Mouse (Mus musculus) testis, postnatal 10 days (tissue): Measurements from ENCODE around the gene Lrrc3b.

ENCODE experiments used
- DNase-seq: peaks from one replicate; pipeline ENCODE4 v3.0.0; 2021; ENCODE audit warnings: low spot score

Lrrc3b gene

DNA sequence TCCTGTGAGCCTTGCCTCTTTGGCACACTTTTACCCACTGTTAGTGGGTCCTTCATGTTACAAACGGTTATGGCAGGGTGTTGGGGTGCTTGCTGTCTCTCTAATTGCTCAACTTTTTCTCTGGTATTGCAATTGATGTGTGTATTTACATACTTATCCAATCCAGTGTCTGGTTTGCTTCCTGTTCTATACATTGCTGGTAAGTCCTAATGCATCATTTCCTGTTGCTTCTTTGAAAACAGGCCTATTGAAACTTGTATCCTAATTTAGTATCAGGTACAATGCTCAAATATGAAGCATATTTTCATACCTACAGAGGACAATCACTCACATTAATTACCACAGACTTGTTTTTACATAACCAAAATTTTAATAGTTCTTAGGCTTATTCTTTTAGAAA lies 107.4 kb downstream of the Lrrc3b start:
- no peak for DNase-seq

DNA sequence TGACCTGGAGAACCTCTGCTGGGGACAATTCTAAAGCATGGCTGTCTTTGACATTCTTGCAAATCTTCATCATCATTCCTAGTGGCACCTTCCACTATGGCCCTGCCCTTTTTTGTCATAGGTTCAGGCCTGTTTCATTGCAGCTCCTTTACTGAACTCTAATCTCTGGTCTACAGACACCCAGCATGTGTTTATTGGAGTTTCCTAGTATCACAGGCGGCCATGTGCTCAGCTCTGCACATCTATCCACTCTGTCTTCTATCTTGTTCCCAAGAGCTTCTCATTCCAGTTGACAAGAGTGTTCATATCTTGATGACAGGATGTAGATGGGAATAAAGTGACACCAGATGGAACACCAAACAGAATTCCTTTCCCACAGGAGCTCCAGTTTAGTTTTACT lies 108.6 kb downstream of the Lrrc3b start:
- DNase-seq = no peak

DNA sequence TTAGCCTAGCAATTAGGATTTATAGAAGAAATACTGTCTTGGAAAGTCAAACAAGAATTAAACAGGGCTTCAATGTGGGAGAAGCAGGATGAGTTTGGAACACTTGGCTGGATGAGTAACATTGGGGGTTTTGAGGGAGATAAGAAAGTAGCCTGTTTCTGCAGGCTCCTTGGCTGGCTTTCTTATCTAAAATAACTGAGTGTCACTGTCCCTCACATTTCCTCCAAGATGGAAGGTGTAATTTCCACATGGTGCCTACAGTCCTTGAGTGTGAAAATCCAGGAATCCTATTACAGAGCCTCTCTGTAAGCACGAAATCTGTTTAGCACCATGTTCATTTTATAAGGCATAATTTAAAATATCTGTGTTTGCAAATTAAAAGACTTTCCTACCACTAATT lies 112.9 kb downstream of the Lrrc3b start:
- DNase-seq = no peak

DNA sequence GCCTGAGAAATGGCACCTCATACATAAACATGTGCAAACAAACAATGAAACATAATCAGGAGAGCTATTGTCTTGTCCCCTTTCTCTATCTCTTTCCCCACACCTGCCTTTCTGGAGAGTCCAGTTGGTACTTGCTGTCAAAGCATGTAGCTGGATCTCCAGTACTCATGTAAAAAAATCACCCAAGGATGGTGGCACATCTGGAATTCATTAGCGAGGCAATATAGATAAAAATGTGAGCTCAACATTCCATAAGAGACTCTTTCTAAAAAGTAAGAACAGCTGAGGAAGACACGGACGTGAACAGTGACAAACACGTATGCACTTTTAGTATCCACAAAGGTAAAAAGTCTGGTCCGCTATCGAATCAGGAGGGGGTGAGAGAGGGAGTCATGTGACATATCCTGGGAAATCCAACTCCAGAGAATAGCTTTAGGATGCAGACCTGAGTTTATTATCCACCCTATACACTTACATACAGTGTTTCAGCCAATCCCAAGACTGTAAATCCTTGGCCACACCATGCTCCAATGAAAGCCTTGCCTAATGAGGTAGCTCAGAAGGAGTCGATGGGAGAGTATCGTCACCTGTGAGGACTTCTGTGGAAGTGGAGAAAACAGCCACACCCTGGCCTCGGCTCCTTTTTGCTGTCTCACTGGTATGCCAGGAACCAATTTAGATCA lies 116.2 kb downstream of the Lrrc3b start:
- no peak for DNase-seq

DNA sequence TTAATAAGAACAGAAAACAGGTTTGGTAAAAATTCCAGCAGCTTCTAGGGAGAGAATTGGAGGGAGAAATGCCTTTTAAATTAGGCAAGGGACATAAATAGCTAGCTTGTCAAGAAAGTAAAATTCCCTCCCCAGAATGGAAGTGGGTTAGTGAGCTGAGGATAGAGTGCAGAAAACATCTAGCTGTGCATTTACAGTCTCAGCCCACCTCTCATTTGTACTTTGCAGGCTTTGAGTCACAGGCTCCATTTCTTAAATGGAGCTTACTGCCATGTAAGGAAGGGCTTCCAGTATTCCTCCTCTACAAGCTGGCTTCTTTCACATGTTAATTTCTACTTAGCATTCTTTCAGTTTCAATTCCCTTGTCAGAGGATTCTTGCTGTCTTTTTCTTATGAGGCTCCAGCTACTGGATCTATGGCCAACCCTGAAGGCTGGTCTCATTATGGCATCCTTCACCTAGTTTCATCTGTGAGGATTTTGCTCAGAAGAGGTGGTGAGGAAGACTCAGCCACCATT lies 119.3 kb downstream of the Lrrc3b start:
- no peak for DNase-seq

DNA sequence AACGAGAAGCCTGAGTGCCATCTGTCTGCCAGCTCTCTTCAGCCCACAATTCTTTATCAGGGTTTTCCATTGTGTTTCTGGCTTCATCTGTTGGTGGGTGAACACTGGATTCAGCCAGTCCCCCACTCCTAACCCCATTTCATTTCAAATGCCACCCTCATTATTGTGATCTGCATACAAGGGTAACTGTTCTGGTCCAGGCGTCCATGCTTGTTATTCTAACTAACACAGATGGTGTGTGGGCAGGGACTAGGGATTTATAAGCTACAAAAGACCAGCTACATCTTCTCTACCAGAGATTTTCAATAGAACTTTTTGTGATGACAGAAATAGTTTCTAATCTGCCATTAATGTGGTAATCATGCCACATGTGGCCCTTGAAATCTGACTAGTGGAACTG lies 130.2 kb downstream of the Lrrc3b start:
- DNase-seq = no peak
